Mouse (Mus musculus) layer of hippocampus, adult 9-11 months (tissue): ENCODE measurements around the gene Cygb.
"Not testable (repeated sequence)": the region's sequence is repeated elsewhere in the genome, so short reads cannot be mapped to it uniquely, and the experiment has no call there.

Experiments
- DNase-seq: peaks from one replicate; pipeline ENCODE4 v3.0.0; 2022

Gene Cygb

GRCm38 (mm10) chr11:116654255-116654821, at the start of gene Cygb:
Gene Cygb, minus strand, starts transcription at chr11:116654313.
- DNase-seq, result no peak

- DNase-seq, result no peak
Observed at GRCm38 (mm10) chr11:116701377-116701841, 47.3 kb upstream of the Cygb start.

- no peak for DNase-seq
Observed at GRCm38 (mm10) chr11:116697521-116697920, 43.4 kb upstream of the Cygb start.

- DNase-seq, result no peak
Observed at GRCm38 (mm10) chr11:116696426-116696825, 42.3 kb upstream of the Cygb start.

- DNase-seq, result no peak
Observed at GRCm38 (mm10) chr11:116695194-116695880, 41.2 kb upstream of the Cygb start.

- no peak for DNase-seq
Observed at GRCm38 (mm10) chr11:116694250-116695193, 40.4 kb upstream of the Cygb start.

- no peak for DNase-seq
Observed at GRCm38 (mm10) chr11:116693899-116694249, 39.8 kb upstream of the Cygb start.

GRCm38 (mm10) chr11:116690701-116691575, 36.8 kb upstream of the Cygb start:
- no peak for DNase-seq

GRCm38 (mm10) chr11:116689622-116690021, 35.5 kb upstream of the Cygb start:
- DNase-seq, result no peak

GRCm38 (mm10) chr11:116687897-116688296, 33.8 kb upstream of the Cygb start:
- DNase-seq, result no peak

GRCm38 (mm10) chr11:116685729-116686128, 31.6 kb upstream of the Cygb start:
- DNase-seq, result no peak

GRCm38 (mm10) chr11:116683777-116684176, 29.7 kb upstream of the Cygb start:
- DNase-seq, result no peak

- no peak for DNase-seq
Observed at GRCm38 (mm10) chr11:116682501-116683144, 28.5 kb upstream of the Cygb start.

- DNase-seq, result no peak
Observed at GRCm38 (mm10) chr11:116681147-116681546, 27.0 kb upstream of the Cygb start.

- no peak for DNase-seq
Observed at GRCm38 (mm10) chr11:116680321-116681091, 26.4 kb upstream of the Cygb start.

- DNase-seq, result no peak
Observed at GRCm38 (mm10) chr11:116679148-116679547, 25.0 kb upstream of the Cygb start.

GRCm38 (mm10) chr11:116677711-116678441, 23.8 kb upstream of the Cygb start:
- DNase-seq, result no peak

- no peak for DNase-seq
Observed at GRCm38 (mm10) chr11:116676175-116676976, 22.3 kb upstream of the Cygb start.

GRCm38 (mm10) chr11:116675429-116675828, 21.3 kb upstream of the Cygb start:
- DNase-seq, result not testable (repeated sequence)
